Mouse (Mus musculus): Measurements from ENCODE around the gene Hist2h3b.

DNA sequence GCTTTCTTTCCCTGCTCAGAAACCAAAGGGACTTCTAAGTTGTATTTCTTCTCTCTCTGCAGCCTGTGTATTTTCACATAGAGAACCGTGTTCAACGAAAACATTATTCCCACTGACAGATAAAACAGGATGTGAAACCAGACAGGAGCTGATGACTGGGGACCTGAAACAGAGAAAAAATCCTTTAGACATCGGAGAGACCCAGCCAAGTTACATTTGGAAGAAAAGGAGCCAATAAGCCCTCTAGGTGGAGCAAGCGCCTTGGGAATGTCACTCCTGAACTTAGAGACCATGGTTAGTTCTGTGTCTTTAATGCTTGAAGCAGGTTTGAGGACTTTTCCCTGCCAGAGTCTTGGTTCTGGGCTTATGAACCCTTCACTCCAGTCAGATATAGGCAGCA, 16.0 kb downstream of the Hist2h3b start:
- no peak for TF ChIP-seq TAL1 (IDR thresholded peaks at IDR 0.05; ENCODE audit: low read length)
- no peak for TF ChIP-seq GATA1 (IDR thresholded peaks at IDR 0.05; ENCODE audit: low read length)
